Mouse (Mus musculus): ENCODE results near the gene Crtap.
"Not testable (repeated sequence)": the region's sequence is repeated elsewhere in the genome, so short reads cannot be mapped to it uniquely, and the experiment has no call there.

Gene Crtap

DNA sequence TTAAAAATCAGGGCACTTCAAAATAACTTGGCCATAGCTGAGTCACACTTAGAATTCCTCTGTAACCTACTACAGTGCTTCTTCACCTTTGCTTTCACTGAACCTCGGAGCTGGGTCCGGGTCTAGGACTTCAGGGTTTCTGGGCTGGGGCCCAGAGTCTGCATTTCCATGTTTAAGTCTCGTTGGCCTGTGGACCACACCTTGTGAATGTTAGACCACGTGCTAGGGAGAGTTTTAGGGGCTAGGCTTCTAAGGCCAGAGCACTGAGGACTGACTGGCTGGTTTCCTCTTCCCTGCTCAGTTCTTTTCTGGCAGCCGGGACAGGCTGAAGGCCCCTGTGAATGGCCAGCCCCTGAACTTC is 10.1 kb upstream of the Crtap start:
- in situ Hi-C loops (cut with MboI; ENCODE audit: low sequenced_read_pairs), result no loop called here

DNA sequence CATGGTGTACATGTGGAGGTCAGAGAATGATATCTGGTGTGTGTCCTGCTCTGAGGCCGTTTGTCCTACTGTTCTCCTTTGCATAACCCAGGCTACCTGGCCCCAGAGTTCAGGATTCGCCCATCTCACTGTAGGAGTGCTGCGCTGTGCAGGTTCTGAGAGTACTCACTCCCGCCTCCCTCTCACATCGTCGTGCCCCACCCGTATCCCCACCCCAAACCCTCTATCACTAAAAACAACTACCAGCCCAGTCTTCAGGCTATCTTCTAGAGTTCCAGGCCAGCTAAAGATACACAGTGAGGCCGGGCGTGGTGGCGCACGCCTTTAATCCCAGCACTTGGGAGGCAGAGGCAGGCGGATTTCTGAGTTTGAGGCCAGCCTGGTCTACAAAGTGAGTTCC is 9.2 kb upstream of the Crtap start:
- in situ Hi-C loops (cut with MboI; ENCODE audit: low sequenced_read_pairs), result no loop called here

DNA sequence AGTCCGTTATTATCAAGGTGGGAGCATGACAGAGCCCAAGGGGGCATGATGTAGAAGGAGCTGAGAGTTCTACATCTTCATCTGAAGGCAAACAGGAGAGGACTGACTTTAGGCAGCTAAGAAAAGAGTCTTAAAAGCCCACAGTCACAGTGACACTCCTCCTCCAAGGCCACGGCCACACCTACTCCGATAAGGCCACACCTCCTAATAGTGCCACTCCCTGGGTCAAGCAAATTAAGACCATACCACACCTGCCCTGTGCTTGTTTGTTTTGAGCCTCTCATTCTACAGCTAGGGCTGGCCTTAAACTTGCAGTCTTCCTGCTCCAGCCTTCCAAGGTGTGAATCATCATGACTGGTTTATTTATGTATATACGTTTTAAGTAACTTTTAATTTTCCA is 4.8 kb upstream of the Crtap start:
- in situ Hi-C loops (cut with MboI; ENCODE audit: low sequenced_read_pairs), result no loop called here

- in situ Hi-C loops (cut with MboI; ENCODE audit: low sequenced_read_pairs), result no loop called here
Observed at GRCm38 (mm10) chr9:114394677-114395076, 4.2 kb upstream of the Crtap start.

GRCm38 (mm10) chr9:114394136-114394535 is 3.7 kb upstream of the Crtap start:
- in situ Hi-C loops (cut with MboI; ENCODE audit: low sequenced_read_pairs), result not testable (repeated sequence)

GRCm38 (mm10) chr9:114390749-114391075 is 237 bp upstream of the Crtap start:
- in situ Hi-C loops (cut with MboI; ENCODE audit: low sequenced_read_pairs), result no loop called here

- in situ Hi-C loops (cut with MboI; ENCODE audit: low sequenced_read_pairs), result no loop called here
Observed at GRCm38 (mm10) chr9:114389371-114389904, 1.0 kb downstream of the Crtap start.

DNA sequence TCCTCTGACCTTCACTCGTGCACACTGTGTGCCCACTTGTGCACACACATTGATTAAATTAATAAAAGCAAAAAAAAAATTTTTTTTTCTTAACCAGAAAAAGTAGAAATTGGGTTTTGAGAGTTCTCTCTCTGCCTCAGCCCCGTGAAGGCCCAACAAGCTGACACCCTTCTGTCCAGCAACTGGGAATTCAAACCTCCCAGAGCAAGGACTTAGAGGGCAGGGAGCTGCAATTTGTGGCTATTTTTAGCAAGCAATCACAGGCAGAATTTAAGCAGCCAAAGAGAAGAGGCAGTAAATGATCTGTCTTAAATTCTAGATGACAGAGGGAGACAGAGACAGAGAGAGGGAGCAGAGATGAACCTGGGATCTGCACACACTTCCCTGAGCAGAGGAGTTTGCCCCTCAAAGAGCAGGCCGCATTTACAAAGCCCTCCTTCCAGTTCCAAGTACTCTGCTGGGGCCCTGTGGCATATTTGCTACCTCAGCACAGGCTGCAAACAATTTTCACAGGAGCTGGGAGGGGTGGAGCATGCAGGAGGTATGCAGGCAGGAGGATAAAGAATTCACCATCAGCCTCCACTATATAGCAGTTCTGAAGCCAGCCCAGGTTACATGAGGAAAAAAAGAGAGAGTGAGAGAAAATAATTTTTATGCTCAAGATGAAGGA is 1.6 kb downstream of the Crtap start:
- in situ Hi-C loops (cut with MboI; ENCODE audit: low sequenced_read_pairs), result no loop called here

- in situ Hi-C loops (cut with MboI; ENCODE audit: low sequenced_read_pairs), result no loop called here
Observed at GRCm38 (mm10) chr9:114388288-114388687, 2.2 kb downstream of the Crtap start.

- in situ Hi-C loops (cut with MboI; ENCODE audit: low sequenced_read_pairs), result no loop called here
Observed at GRCm38 (mm10) chr9:114387086-114387485, 3.4 kb downstream of the Crtap start.

GRCm38 (mm10) chr9:114385160-114385559 is 5.3 kb downstream of the Crtap start:
- in situ Hi-C loops (cut with MboI; ENCODE audit: low sequenced_read_pairs), result no loop called here

DNA sequence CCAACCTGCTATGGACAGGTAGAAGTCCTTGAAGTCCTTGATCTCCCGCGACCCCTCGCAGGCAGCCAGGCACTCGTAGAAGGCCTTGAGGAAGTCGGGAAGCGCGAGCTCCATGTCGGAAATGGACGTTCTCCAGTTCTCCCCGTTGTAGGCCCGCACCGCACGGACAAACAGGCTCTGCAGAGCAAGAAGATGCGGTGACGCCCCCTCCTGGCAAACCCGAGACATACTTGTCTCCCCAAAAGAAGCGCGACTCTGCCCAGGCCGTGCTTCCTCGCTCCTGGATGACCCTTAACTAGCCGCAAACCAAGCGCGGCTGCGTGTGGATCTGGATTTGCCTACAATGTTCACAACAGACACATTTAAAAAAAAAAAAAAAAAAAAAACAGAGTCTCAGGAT is 5.8 kb downstream of the Crtap start:
- in situ Hi-C loops (cut with MboI; ENCODE audit: low sequenced_read_pairs), result no loop called here

DNA sequence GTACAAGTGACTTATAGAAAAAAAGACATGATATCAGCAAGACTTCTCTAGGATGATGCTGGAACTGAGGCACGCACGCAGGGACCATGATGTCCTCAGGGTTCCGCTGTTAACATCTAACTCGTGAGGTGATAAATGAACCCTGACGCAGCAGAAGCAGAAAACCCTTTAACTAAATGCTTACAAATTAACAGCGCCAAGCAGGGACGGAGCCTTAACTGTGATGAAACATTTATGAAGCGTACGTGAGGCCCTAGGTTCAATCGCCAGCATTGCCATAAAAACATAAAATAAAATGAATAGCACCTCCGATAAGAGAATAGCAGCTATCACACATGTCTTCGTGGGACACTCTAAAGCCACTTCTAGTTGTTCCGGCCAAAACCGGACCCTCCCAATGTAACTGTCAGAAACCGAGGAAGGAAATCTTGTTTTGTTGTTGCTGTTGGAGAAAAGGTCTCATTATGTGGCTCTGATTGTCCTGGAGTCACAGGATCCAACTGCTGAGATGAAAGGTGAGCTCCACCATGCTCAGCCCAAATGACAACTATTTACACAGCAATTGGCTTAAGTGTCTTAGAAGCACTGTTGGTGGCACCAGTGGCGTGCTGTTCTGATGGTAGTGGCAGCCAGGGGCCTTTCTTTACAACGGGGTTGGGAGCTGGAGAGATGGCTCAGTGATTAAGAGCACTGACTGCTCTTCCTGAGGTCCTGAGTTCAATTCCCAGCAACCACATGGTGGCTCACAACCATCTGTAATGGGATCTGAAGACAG is 7.4 kb downstream of the Crtap start:
- in situ Hi-C loops (cut with MboI; ENCODE audit: low sequenced_read_pairs), result no loop called here

DNA sequence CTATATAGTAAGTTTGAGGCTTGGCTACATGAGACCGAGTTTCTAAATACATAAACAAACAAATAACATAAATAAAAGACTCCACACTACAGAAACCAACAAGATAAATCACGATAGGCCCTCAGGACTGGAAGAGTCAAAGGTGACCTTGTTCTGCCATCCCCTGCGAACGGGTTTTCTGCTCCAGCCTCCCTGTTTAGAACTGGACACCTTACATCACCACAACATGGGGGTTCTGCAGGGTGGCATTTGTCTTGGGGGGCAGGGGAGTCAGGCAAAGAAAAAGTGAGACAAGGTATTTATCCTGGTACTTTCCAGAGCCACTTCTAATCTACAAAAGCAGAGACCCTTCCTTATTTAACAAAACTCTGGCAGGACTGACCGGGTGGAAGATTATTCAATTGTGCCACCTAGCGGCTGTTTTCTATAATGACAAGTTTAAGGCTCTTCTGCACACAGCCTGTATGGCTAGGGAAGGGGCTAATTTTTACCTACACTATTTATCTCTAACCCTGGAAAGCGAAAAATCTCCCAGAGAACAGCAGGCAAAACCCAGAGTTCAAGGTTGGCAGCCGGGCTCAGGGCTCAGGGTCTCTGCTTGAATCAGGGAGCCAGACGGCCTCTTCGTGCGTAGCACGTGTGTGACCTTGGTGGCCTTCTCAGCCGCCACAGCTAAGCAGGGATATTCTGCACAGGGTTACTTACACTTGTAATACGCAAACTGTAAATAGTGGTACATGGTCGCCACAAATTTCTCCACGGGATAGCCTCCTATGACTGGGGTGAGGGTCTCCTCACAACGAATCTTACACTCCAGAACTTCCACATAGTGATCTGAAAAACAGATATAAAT is 9.4 kb downstream of the Crtap start:
- in situ Hi-C loops (cut with MboI; ENCODE audit: low sequenced_read_pairs), result no loop called here

GRCm38 (mm10) chr9:114379871-114380270 is 10.6 kb downstream of the Crtap start:
- in situ Hi-C loops (cut with MboI; ENCODE audit: low sequenced_read_pairs), result no loop called here

DNA sequence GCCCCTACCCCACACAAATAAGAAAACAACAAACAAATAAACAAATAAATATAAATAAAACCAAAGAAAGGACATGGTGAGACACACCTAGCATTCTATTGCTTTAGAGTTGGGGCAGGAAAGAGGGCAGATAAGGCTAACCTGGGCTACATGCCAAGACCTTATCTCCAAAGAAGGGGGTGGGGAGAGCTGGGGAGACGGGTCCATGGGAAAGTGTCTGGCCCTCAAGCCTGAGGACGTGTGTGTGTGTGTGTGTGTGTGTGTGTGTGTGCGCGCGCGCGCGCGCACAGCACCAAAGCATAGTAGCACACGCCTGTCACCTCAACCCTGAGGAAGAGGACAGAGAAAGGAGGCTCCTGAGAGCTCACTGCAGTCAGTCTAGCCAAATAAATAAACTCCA is 13.3 kb downstream of the Crtap start:
- in situ Hi-C loops (cut with MboI; ENCODE audit: low sequenced_read_pairs), result no loop called here

- in situ Hi-C loops (cut with MboI; ENCODE audit: low sequenced_read_pairs), result no loop called here
Observed at GRCm38 (mm10) chr9:114375276-114375962, 15.1 kb downstream of the Crtap start.

- in situ Hi-C loops (cut with MboI; ENCODE audit: low sequenced_read_pairs), result not testable (repeated sequence)
Observed at GRCm38 (mm10) chr9:114371717-114372116, 18.8 kb downstream of the Crtap start.

DNA sequence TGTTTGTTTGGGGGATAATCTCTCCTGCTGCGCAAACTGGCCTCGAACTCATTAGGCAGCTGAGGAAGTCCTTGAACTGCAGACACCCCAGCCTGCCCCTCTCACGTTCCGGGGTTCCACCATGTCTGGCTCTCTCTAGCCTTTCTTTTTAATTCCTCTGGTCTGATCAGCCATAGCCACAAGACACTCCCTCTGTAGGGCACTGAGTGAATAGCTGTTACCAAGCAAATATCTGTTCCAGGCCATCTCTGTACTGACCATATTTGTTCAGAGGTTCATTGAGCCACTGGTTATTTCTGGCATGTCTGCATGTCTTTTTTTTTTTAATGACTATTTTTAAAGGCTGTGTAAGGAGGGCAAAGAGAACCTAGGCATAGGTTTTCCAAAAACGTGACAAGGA is 21.1 kb downstream of the Crtap start:
- in situ Hi-C loops (cut with MboI; ENCODE audit: low sequenced_read_pairs), result not testable (repeated sequence)

DNA sequence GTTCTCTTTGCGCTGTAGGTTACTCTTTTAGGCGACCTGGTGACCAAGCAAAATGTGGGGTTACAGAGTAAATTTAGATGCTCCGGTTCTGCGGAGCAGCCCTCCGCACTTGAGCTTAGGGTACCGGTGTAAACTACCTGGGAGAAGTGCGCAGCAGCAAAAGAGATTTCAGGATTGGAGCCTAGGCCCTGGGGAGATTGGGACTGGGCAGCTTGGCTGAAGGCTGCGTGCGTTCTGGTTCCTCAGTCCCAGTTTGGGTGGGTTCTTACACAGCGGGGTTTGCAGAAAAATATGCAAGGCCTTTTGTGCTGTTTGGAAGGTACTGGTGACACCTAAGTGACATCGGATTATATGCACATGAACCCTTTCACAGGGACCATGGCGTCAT is 22.0 kb downstream of the Crtap start:
- in situ Hi-C loops (cut with MboI; ENCODE audit: low sequenced_read_pairs), result no loop called here
